In genomic region chr2:25982426-25983091, GRCm38 (mm10) we compare ENCODE assay signal across 8 mouse cellular contexts. TPM values are rescaled to one million over a fixed set of nuclear protein-coding genes. Genes with fewer than 3 reads are reported as not detected.
DNase-seq lines count a peak whose midpoint lies in the region; ATAC-seq lines count a peak whose summit lies in the region.

No protein-coding gene starts in this region.

- no peaks in the 10 kb centered on the region for H3K9me3 ChIP-seq in midbrain, embryonic 13.5 days

- under 1% methylated on average over 67 of the region's 76 CpGs for WGBS in midbrain, embryonic 13.5 days

- H3K27me3 ChIP-seq in midbrain, embryonic 13.5 days = no peaks in the 10 kb centered on the region

- H3K4me3 ChIP-seq in midbrain, embryonic 13.5 days (replicated peaks) = peak overlapping the region; percentile 97

- H3K9ac ChIP-seq in midbrain, embryonic 13.5 days (replicated peaks) = peak overlapping the region; percentile 99

- H3K4me1 ChIP-seq in midbrain, embryonic 13.5 days (replicated peaks) = peaks cover 57% of the 10 kb centered on the region

- peak; percentile 77 to 80 for DNase-seq in cerebellum, postnatal 10 days
- no peak for DNase-seq in cerebellum, adult 9-11 months
- peak; percentile 19 to 38 for DNase-seq in thymus, adult 18-20 months
- DNase-seq in thymus, postnatal 36 days = no peak
- peak; percentile 27 to 37 for DNase-seq in left cerebral cortex, adult 8-10 months (ENCODE audit: low spot score in 2 of 2)
- peak; percentile 33 for DNase-seq in urinary bladder, postnatal 25 days (ENCODE audit: low spot score)

- peak; percentile 0; the same call in 1 of the 2 replicates for ATAC-seq in frontal cortex, adult (ENCODE audit: low TSS enrichment)
- no peak; the same call in 1 of the 2 replicates for ATAC-seq in midbrain, embryonic 13.5 days

- H3K27ac ChIP-seq in midbrain, embryonic 13.5 days = peak overlapping the region; percentile 96

- no peaks in the 10 kb centered on the region for H3K36me3 ChIP-seq in midbrain, embryonic 13.5 days

- H3K4me2 ChIP-seq in midbrain, embryonic 13.5 days (replicated peaks) = peak overlapping the region; percentile 90

RNA-seq across cellular contexts. Expression of gene Camsap1, which starts 0.5 kb away (rescaled TPM):
- total RNA-seq in left cerebral cortex, adult 8-10 months (2022) = 100 to 1,000 TPM; 128 to 175 (median 144) TPM
- 49.6 and 59.1 TPM in 2 replicates for polyA plus RNA-seq in midbrain, embryonic 13.5 days (2015; fragmentation: Nextera tagmentation; extraction: Ambion mirVana)

RNA-seq across cellular contexts. Expression of gene Ubac1, which starts 39.0 kb away (rescaled TPM):
- total RNA-seq in left cerebral cortex, adult 8-10 months (2022) = 10 to 100 TPM; 46.1 to 64.4 (median 55.4) TPM
- polyA plus RNA-seq in midbrain, embryonic 13.5 days (2015; fragmentation: Nextera tagmentation; extraction: Ambion mirVana) = 93.6 and 104 TPM in 2 replicates

Comparison
In these comparisons a context has a peak if more than half of its experiments do, and no peak if none do; other contexts are left out.
1. DNase-seq: peak in cerebellum, postnatal 10 days (2 of 2), thymus, adult 18-20 months (2 of 2), left cerebral cortex, adult 8-10 months (2 of 2) and urinary bladder, postnatal 25 days (single experiment); none in cerebellum, adult 9-11 months (single experiment) and thymus, postnatal 36 days (0 of 2).